Mouse (Mus musculus) CD4-positive, CD25-positive, alpha-beta regulatory T cell, adult 2 months (primary cell): ENCODE measurements around the gene Sept3.
A peak's percentile ranks its signal among the peaks of the same experiment; 100 is the strongest.
"Not testable (repeated sequence)": the region's sequence is repeated elsewhere in the genome, so short reads cannot be mapped to it uniquely, and the experiment has no call there.

Experiments
- DNase-seq: peaks from one replicate; pipeline ENCODE4 v3.0.0-alpha.2; 2012; ENCODE audit warnings: low read depth, low spot score

Gene Sept3

DNA sequence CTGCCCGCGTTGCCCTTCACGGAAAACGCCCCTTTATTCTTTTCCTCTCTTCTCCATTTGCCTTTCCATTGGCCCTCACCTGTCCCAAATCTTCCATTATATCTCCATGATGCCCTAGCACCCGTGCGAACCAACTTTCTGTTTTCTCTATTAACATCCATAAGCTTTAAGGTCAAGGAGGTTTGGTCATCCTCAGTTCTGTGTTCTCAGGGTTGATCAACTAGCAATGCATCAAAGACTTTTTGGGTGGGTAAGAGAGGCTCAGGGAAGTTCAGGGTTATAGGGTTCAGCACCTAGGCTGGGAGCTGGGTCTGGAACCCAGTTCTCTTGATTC lies at the start of gene Sept3:
TSS of gene Sept3 (plus strand) at position 301 of the 334 bp plus-strand sequence.
- no peak for DNase-seq

DNA sequence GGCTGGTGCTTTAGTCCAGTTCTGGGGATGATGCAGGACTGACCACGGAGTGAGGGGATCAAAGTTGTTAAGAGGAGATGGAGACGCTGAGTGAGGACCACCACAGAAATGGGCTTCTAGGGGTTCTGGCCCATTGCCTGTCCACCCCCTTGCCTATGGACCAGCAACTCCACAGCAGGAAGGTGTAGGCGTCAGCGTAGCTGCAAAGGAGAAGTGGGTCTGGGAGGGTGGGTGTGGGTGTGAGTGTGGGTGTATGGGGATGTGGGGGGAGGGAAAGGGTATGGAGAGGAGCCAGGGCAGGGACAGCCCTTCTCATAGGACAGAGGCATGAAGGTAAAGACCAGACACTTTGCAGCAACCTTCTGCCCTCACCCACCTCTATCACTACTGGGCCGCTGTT lies 48.9 kb upstream of the Sept3 start:
- DNase-seq, result no peak

GRCm38 (mm10) chr15:82229542-82230045 lies 45.1 kb upstream of the Sept3 start:
- no peak for DNase-seq

GRCm38 (mm10) chr15:82230098-82230611 lies 44.5 kb upstream of the Sept3 start:
- no peak for DNase-seq

- DNase-seq, result no peak
These were observed 43.6 kb upstream of the Sept3 start for GRCm38 (mm10) chr15:82231100-82231499.

DNA sequence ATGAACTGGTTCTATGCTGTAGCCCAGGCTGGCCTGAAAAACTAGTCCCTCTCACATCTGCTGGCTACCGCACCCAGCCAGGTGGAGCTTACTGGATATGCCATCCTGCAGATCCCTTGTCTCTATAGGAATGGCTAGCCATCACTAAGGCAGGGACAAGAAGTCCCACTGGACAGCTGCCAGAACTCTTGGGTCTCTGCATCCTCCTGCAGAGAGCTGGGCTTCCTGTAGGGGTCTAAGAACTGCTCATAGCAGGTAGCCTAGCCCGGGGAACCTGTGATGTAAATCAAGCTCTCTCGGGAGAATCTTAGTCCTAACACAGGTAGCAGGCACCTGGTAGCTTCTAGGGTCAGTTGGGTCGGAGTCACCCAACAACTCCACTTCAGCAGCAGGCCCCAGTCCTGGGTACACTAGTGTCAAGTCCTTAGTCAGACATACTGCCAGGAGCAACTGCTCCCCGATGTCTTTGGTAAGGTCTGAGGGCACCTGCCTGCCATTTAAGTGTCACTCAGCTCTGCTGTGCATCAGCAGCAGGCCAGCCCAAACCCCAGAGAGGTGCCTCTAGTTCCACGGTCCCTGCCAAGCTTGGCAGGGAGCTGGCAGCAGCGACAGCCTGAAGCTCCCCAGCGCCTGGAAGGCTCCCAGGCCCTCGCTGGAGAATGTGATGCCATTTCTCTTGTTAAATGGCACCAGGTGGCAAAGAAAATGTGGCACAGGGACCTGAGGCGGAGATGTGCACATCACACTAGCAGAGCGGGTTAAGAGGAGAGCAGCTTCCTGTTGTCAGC lies 42.9 kb upstream of the Sept3 start:
- no peak for DNase-seq

- DNase-seq, result no peak
These were observed 42.0 kb upstream of the Sept3 start for GRCm38 (mm10) chr15:82232651-82233050.

GRCm38 (mm10) chr15:82235661-82236060 lies 39.0 kb upstream of the Sept3 start:
- no peak for DNase-seq

DNA sequence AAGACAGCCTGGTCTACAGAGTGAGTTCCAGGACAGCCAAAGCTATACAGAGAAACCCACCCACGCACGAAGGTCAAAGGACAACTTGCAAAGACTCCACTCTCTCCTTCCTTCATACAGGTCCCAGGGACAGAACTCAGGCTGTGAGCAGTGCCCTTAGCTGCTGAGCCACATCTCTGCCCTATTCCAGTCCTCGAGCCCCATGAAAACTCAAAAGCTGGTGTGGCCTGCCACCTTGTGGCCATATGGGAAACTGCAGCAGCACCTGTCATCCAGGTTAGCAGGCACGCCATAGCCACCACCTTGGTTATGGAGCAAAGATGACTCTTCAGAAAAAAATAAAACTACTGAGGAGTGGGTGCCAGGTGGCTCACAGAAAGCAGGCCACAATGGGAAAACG lies 38.1 kb upstream of the Sept3 start:
- peak; percentile 91 for DNase-seq

DNA sequence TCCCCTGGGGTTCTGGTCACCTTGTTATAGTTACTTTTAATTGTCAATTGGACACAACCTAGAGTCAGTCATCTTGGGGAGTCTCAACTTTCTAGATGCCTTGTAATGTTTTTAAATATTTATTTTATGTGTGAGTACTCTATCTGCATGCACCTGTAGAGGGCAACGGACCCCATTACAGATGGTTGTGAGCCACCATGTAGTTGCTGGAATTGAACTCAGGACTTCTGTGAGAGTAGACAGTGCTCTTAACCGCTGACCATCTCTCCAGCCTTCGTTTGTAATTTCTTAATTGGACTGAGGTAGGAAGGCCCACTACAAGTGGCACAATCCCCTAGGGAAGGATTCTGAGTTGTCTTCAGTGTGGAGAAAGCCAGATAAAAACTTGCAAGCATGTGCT lies 31.4 kb upstream of the Sept3 start:
- DNase-seq, result peak; percentile 18

DNA sequence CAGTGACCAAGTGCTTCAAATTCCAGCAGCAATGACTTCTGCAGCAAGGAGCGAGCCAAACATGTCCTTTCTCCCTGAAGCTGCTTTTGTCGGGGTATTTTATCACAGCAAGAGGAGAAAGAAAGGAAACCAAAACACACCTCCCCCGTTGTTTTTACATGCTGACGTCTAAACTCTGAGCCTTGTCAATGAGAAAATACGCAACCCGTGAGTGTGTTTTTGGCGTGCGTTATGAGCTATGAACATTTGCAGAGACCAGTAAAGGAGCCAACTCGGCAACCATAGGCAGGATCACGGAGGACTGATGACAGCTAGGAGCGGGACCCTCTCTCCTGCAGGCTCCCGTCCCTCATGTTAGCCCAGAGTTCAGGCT lies 31.0 kb upstream of the Sept3 start:
- peak; percentile 52 for DNase-seq

DNA sequence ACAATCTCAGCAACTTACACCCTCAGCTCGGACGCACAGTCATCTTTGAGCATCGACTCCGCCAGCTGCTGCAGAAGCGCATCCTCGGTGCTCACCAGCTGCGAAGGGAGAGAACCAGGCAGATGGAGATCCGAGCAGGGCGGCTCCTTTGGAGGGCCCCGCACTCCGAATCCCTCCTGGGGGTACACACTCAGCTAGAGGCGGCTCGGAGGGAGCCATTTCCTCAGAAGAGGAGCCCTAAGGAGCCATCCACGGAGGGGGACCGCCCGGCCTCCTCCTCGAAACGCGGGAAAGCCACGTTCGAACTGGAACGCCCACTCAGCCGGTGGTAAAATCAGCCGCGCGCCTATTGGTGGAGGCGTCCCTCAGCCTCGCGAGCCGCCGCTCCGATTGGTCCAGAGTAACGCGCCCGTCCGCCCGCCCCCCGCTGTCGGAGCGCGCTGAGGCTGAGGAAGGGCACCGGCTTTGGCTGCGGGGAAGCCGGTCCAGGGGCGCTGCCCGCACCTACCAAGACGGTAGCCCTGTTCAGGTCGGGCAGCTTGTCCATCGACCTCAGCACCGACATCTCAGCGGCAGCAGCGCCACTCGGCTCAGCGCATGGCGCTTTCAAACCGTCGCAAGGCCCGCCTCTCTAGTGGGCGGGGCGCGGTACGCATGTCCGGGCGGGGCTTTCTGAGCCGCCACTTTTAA lies 30.4 kb upstream of the Sept3 start, which contains the start of gene Cenpm:
TSS of gene Cenpm (minus strand) at position 634 of the 690 bp plus-strand sequence.
- DNase-seq, result peak; percentile 95

GRCm38 (mm10) chr15:82244805-82245161 lies 29.9 kb upstream of the Sept3 start:
- not testable (repeated sequence) for DNase-seq

DNA sequence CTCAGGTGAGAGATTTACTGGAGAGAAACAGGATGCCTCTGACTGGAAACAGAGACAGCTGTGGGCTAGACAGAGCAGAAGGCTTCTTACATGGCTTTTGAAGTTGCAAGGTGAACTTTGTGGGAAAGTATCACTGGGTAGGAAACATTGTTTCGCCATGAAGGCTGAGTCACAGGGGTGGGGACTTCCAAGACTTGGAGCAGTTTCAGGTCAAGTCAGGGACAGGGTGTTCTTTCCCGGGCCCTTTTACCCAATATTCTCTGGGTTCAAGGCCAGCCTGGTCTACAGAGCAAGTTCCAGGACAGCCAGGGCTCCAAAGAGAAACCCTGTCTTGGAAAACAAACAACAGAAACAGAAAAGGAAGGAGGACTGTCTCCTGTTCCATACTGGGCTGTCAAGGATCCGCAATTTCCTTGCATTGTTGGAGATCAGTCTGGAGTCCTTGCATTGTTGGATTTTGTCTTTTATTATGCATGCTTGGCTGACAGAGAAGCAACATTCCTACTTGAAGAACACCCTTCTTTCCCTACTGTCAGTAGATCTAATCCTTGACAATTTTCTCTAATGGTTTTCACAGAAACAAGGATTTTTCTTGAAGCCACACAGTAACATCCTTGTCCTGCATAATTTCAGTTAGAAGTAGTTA lies 27.4 kb upstream of the Sept3 start:
- no peak for DNase-seq

DNA sequence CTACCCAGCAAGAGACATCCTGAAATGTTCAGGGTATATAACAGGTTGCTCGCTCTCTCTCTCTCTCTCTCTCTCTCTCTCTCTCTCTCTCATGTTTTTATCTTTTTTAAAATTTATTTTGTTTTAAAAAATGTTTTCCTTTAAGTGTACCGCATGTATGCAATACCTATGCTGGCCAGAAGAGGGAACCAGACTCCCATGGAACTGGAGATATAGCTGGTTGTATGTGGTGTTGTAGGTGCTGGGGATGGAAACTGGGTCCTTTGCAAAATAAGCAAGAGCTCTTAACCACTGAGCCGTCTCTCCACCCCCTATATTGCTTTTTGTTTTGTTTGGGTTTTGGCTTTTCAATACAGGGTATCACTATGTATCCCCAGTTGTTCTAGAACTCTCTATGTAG lies 23.1 kb upstream of the Sept3 start:
- peak; percentile 43 for DNase-seq

DNA sequence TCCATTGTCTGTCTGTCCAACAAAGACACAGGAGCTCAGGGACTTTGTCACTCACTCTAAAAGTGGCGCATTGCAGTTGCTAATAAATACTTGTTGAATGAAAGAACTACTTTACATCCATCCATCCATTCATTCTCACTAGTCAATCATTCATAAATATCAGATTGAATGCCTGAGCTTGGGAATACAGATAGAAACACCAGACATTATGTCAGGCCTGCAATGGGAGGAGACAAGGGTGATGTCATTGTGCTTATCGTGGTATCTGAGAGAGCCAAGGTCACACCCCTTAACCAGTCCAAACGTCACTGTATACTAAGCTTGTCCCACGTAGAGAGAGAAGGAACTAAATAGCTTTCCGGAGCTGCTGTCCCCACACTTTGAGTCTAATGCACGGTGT lies 22.6 kb upstream of the Sept3 start, which contains the start of gene 1500009C09Rik:
TSS of gene 1500009C09Rik (plus strand) at position 301 of the 400 bp plus-strand sequence.
- DNase-seq, result no peak

DNA sequence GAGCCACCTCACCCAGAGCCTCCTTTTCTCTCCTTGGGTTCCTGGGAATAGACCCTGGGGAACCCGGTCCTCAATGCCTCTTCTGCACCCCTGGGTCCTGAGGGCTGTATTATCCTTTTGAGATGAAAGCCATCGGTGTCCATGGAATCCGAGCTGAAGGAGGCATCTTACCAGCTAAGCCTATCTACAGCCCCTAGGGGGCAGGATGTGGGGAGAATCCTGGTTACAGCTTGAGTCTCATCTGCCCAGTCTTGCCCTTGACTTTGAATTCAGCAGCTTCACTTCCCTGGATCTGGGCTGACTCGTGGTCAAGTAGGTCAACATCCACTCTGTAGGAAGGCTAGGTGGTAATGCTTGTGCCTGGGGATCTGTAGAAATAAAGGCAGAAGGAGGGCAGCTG lies 19.4 kb upstream of the Sept3 start:
- no peak for DNase-seq

DNA sequence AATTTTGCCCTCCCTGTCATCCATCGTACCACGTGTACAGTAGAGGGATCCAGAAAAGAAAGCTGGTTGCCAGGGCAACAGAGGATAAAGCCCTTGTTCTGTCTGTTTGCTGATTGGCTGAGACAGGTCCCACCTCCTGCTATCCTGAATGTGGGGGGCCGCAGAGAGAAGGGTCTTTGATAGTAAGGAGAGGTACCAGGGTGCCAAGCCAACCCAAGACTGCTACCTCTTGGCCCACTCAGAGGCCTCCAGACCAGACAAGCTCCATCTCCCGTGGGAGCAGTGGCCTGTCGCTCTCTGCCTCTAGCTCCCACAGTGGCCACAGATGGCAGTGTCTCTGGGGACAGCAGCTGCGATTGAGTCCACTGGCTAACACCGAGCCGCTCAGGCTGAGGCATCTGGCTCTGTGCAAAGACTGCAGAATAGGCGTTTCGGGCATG lies 18.7 kb upstream of the Sept3 start:
- DNase-seq, result no peak

DNA sequence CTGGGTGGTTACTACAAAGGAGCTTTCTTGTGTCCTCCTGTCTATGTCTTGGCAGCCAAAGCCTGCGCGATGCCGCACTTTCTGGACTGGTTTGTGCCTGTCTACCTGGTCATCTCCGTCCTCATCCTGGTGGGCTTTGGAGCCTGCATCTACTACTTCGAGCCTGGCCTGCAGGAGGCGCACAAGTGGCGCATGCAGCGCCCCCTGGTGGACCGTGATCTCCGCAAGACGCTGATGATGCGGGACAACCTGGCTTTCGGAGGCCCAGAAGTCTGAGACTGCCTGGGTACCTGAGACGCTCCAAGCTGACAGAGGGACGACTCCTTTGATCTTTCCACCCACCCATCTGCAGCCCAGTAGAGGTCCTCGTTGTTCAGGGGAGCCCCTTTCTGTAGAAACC lies 15.2 kb upstream of the Sept3 start:
- DNase-seq, result peak; percentile 85

GRCm38 (mm10) chr15:82266356-82266755 lies 8.3 kb upstream of the Sept3 start:
- peak; percentile 81 for DNase-seq

- no peak for DNase-seq
These were observed 6.5 kb upstream of the Sept3 start for GRCm38 (mm10) chr15:82268185-82268584.

DNA sequence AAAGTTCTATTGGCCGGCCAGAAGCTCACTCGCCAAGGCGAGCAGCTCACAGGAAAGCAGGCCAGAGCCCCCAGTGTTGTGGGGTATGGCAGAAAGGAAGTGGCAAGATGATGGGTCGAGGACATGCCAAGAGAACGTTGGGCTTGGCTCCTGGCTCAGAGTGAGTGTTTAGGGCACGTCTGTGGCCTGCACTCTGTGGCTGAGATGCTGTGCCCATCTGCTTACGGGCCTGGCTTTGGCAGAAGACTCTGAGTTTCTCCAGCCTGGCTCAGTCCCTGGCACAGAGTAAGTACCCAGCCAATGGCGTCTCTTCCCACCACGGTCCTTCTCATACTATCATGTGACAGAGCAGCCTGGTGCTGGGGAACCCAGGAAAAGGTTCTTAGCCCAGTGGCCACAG lies 5.9 kb upstream of the Sept3 start:
- no peak for DNase-seq
